Mouse (Mus musculus) small intestine, adult 2 months (tissue): Measurements from ENCODE around the gene Rtl6.

Experiments used
- CTCF ChIP-seq: fragments of 200-500 bp; IDR thresholded peaks from 2 replicates; pipeline ENCODE4 v1.5.1; 2012; ENCODE audit warnings: low read depth, mild to moderate bottlenecking, control low read depth, inconsistent platforms, low read length, moderate library complexity, mixed read lengths; ENCODE audit not compliant: insufficient replicate concordance, insufficient read length; ENCODE audit errors: extremely low read depth
- POLR2A ChIP-seq: fragments of 200-500 bp; IDR thresholded peaks from 2 replicates; pipeline ENCODE4 v1.6.1; 2012; ENCODE audit warnings: low read depth, mild to moderate bottlenecking, control low read depth, inconsistent platforms, low read length, moderate library complexity

DNA sequence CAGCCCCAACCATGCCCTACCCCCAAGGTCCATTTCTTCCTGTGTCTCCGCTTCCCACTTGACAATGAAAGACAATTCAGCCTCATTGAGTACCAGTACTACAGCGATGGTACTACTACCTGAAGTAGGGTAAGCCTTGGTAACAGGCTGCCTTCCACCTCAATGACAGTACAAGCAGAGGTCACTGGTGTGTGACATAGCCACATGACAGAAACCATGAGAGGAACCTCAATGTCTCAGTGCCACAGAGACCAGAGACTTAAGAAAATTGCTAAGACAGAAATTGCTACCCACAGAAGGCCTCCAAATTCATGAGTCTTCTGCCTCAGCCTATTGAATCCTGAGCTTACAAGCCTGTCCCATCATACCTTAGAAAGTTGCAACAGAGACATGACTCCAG lies 41.3 kb upstream of the Rtl6 start:
- TF ChIP-seq CTCF (no peak), POLR2A (no peak)
